Mouse (Mus musculus) hindbrain, embryonic 10.5 days (tissue): ENCODE measurements around the gene Pigh. TPM values are rescaled to one million over a fixed set of nuclear protein-coding genes. Genes with fewer than 3 reads are reported as not detected.

Experiments used
- DNase-seq: peaks from one replicate; pipeline ENCODE4 v3.0.0-alpha.2; 2017; ENCODE audit warnings: low spot score
- H3K27ac ChIP-seq: fragments of 300-500 bp; sonication (generic); 2 replicates; pipeline ENCODE4 v1.5.1; 2016; ENCODE audit warnings: mild to moderate bottlenecking, moderate library complexity
- H3K27me3 ChIP-seq: fragments of 300-500 bp; sonication (generic); 2 replicates; pipeline ENCODE4 v1.6.1; 2016; ENCODE audit warnings: mild to moderate bottlenecking; ENCODE audit not compliant: poor library complexity, insufficient read depth, severe bottlenecking
- H3K36me3 ChIP-seq: fragments of 300-500 bp; sonication (generic); 2 replicates; pipeline ENCODE4 v1.6.1; 2016; ENCODE audit warnings: mild to moderate bottlenecking, moderate library complexity
- H3K4me1 ChIP-seq: fragments of 300-500 bp; sonication (generic); replicated peaks from 2 replicates; pipeline ENCODE4 v1.6.1; 2016; ENCODE audit warnings: mild to moderate bottlenecking
- H3K4me3 ChIP-seq: fragments of 300-500 bp; sonication (generic); 2 replicates; pipeline ENCODE4 v1.5.1; 2016; ENCODE audit warnings: mild to moderate bottlenecking, moderate library complexity
- H3K9me3 ChIP-seq: fragments of 300-500 bp; sonication (generic); 2 replicates; pipeline ENCODE4 v1.6.1; 2016; ENCODE audit warnings: mild to moderate bottlenecking, moderate library complexity
- WGBS: fragments of 180-500 bp; shearing (Covaris S2); methylation state at CpG from one replicate; pipeline ENCODE4 v1.1.7; 2016; 5-methylcytosine and 5-hydroxymethylcytosine counted together
- polyA plus RNA-seq: library from polyadenylated mRNA; unstranded; fragments of >200 nt; fragmentation: Nextera tagmentation; extraction: Ambion mirVana; gene quantifications from 2 replicates; pipeline ENCODE4 v1.2.1, GENCODE M21; 2016

Pigh gene
- polyA plus RNA-seq, 1 experiment from 2014 or later, result 28.6 TPM

GRCm38 (mm10) chr12:79060134-79060533 lies 29.3 kb downstream of the Pigh start:
- no peaks in the 10 kb centered on the region for H3K27me3 ChIP-seq
- no peak overlapping the region for H3K27ac ChIP-seq
- H3K36me3 ChIP-seq, result peaks cover 42% of the 10 kb centered on the region
- DNase-seq, result no peak
- H3K4me1 ChIP-seq, result 0 out of 2 replicates have a peak, but pooled peaks cover 4% of the 10 kb centered on the region
- WGBS, result 92% methylated on average over 9 of the region's 9 CpGs
- no peak overlapping the region for H3K4me3 ChIP-seq
- no peaks in the 10 kb centered on the region for H3K9me3 ChIP-seq

DNA sequence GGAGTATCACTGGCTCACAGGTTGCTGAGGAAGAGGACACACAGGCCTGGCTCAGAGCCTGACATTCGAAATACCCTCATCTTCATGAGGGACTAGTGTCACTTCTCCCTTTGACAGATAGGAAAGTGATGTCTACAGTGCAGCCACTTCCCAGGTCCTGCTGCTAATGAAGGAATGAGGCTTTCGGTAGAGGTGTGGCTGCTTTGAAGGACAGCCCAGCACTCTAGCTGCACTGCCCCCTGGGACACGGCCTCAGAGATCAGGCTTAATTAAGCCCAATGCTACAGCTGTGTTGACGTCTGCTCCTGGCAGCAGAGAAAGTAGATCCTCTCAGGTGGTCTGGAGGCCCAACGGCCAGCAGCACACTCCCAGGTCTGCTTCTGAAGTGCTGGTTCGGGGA lies 29.9 kb downstream of the Pigh start:
- Histone ChIP-seq H3K27me3 (no peaks in the 10 kb centered on the region), H3K4me1 (0 out of 2 replicates have a peak, but pooled peaks cover 4% of the 10 kb centered on the region), H3K36me3 (peaks cover 45% of the 10 kb centered on the region), H3K4me3 (no peak overlapping the region), H3K27ac (no peak overlapping the region), H3K9me3 (no peaks in the 10 kb centered on the region)
- 74% methylated on average over 6 of the region's 6 CpGs for WGBS
- DNase-seq, result no peak

DNA sequence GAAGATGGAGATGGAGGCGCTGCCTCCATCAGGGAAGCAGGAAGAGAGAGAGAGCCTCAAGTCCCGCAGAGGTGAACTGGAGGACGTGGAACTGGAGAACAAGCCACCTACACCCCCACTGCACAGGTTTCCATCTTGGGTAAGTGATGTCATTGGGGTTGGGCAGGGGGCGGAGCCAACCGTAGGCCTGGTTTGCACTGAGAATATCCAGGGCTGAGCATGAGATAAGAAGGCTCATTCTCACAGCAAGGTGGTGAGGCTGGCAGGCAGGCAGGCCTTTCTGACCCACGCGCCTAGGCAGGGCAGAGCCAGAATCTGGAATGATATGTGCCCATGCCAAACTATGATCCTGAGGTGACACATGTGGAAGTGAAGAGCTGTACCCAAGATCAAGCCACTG lies 34.2 kb downstream of the Pigh start:
- no peaks in the 10 kb centered on the region for H3K27me3 ChIP-seq
- WGBS, result 89% methylated on average over 7 of the region's 7 CpGs
- peaks cover 56% of the 10 kb centered on the region for H3K36me3 ChIP-seq
- no peaks in the 10 kb centered on the region for H3K9me3 ChIP-seq
- H3K4me3 ChIP-seq, result no peak overlapping the region
- H3K27ac ChIP-seq, result no peak overlapping the region
- no peaks in the 10 kb centered on the region for H3K4me1 ChIP-seq
- no peak for DNase-seq

- Histone ChIP-seq H3K36me3 (peaks cover 57% of the 10 kb centered on the region), H3K27me3 (no peaks in the 10 kb centered on the region), H3K4me3 (no peak overlapping the region), H3K9me3 (no peaks in the 10 kb centered on the region), H3K27ac (no peak overlapping the region), H3K4me1 (no peaks in the 10 kb centered on the region)
- 93% methylated on average over 2 of the region's 2 CpGs for WGBS
- DNase-seq, result no peak
These were observed 37.4 kb downstream of the Pigh start for GRCm38 (mm10) chr12:79052073-79052472.

DNA sequence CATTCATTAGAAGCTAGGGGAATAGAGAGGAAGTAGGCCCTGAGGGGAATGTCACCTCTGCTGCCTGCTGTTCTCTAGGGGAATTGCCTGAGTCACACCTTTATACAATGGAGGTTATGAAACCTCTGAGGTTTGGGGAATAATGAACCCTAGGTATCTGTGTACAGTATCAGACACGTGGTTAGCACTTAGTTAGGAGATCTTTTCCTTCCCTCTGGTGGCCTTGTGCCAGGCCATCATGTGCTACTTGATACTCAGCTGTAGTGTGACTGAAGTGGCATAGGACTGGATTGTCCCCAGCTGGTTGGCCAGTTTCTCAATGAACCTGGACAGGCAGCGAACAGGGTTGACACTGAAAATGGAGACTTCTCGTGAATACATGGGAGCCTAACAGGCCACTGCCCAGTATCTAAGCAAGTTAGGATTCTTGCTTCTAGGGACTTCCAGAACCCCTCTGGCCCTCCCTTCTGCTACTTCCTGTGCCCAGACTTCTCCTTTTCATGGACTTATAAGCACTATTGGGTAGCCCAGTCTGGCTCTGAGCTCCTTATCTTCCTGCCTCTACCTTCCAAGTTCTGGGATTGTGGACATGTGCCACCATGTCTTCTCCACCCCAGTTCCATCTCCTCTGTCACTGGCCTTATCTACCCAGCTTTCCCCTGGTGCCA lies 38.8 kb downstream of the Pigh start:
- Histone ChIP-seq H3K4me3 (no peak overlapping the region), H3K27ac (no peak overlapping the region), H3K27me3 (no peaks in the 10 kb centered on the region), H3K36me3 (peaks cover 55% of the 10 kb centered on the region), H3K9me3 (no peaks in the 10 kb centered on the region), H3K4me1 (no peaks in the 10 kb centered on the region)
- DNase-seq, result no peak
- 85% methylated on average over 3 of the region's 3 CpGs for WGBS

DNA sequence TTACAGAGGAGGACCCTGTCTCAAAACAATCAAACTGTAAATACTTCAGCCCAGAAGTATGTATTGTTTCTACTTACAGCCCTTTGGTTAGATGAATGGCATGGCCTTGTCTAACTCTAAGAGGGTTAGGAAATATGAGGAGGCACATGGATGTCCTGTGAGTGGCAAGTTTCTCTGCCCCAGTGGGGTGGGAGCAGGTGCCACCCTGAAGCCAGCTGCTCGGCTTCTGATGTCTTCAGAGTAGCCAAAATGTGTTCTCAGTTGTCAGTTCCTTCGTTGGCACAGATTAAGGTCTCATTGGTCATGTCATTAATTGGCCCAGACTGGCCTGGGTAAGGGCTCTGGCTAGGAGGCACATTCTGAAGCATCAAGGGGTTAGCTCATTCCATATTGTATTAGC lies 39.6 kb downstream of the Pigh start:
- peaks cover 56% of the 10 kb centered on the region for H3K36me3 ChIP-seq
- H3K27ac ChIP-seq, result no peak overlapping the region
- WGBS, result 80% methylated on average over 2 of the region's 2 CpGs
- no peaks in the 10 kb centered on the region for H3K9me3 ChIP-seq
- H3K4me3 ChIP-seq, result no peak overlapping the region
- DNase-seq, result no peak
- H3K4me1 ChIP-seq, result no peaks in the 10 kb centered on the region
- H3K27me3 ChIP-seq, result no peaks in the 10 kb centered on the region

DNA sequence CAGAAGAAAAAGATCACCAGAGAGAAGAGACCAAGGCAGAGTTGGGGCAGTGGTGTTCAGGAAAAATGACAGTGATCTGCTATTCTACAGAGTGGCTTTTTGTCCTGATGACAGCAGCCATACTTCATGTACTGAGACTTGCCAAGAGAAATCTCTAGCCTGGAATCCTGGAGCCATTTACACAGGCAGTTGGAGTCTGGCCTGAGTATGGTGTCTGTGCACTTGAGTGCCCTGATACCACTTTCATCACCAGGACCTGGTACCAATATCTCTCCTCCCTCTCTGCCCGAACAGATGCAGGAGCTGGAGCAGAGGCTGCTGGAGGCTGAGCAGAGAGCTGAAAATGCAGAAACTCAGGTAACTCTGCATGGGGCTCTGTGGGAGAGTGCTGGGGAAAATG lies 40.6 kb downstream of the Pigh start:
- Histone ChIP-seq H3K27ac (no peak overlapping the region), H3K27me3 (no peaks in the 10 kb centered on the region), H3K4me1 (no peaks in the 10 kb centered on the region), H3K4me3 (no peak overlapping the region), H3K36me3 (peaks cover 51% of the 10 kb centered on the region), H3K9me3 (no peaks in the 10 kb centered on the region)
- 83% methylated on average over 1 of the region's 1 CpGs for WGBS
- no peak for DNase-seq

- Histone ChIP-seq H3K4me1 (no peaks in the 10 kb centered on the region), H3K27me3 (no peaks in the 10 kb centered on the region), H3K36me3 (peaks cover 41% of the 10 kb centered on the region), H3K4me3 (no peak overlapping the region), H3K9me3 (no peaks in the 10 kb centered on the region), H3K27ac (no peak overlapping the region)
- 91% methylated on average over 7 of the region's 7 CpGs for WGBS
- DNase-seq, result no peak
These were observed 42.2 kb downstream of the Pigh start for GRCm38 (mm10) chr12:79047203-79047602.

GRCm38 (mm10) chr12:79046171-79046570 lies 43.3 kb downstream of the Pigh start:
- Histone ChIP-seq H3K9me3 (no peaks in the 10 kb centered on the region), H3K36me3 (peaks cover 49% of the 10 kb centered on the region), H3K4me3 (no peak overlapping the region), H3K4me1 (no peaks in the 10 kb centered on the region), H3K27ac (no peak overlapping the region), H3K27me3 (no peaks in the 10 kb centered on the region)
- WGBS, result 86% methylated on average over 6 of the region's 6 CpGs
- no peak for DNase-seq

DNA sequence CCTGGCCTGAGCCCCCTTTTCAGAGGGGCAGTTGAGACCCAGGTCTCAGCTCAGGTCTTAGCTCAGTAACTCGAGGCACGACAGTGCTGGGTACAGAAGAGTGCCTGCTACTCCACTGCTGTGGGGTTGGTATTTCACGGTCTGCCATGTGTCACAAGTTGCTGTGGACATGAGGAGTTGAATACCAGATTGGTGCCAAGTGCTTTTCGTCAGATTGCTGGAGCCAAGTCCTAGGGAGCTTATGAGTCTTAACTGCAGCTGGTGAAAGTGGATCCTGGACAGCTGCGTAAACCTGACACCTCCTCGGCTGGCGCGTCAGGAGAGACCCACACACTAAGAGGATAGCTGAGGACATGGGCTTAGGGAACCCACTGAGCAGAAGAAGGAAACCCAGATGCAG lies 44.8 kb downstream of the Pigh start:
- WGBS, result 78% methylated on average over 8 of the region's 8 CpGs
- Histone ChIP-seq H3K27ac (no peak overlapping the region), H3K4me1 (no peaks in the 10 kb centered on the region), H3K27me3 (no peaks in the 10 kb centered on the region), H3K9me3 (no peaks in the 10 kb centered on the region), H3K4me3 (no peak overlapping the region), H3K36me3 (peaks cover 45% of the 10 kb centered on the region)
- DNase-seq, result no peak

GRCm38 (mm10) chr12:79041436-79041835 lies 48.0 kb downstream of the Pigh start:
- Histone ChIP-seq H3K27ac (no peak overlapping the region), H3K36me3 (peaks cover 40% of the 10 kb centered on the region), H3K9me3 (no peaks in the 10 kb centered on the region), H3K4me1 (no peaks in the 10 kb centered on the region), H3K27me3 (no peaks in the 10 kb centered on the region), H3K4me3 (no peak overlapping the region)
- DNase-seq, result no peak

- Histone ChIP-seq H3K4me3 (no peak overlapping the region), H3K9me3 (no peaks in the 10 kb centered on the region), H3K4me1 (peaks cover 6% of the 10 kb centered on the region), H3K36me3 (peaks cover 33% of the 10 kb centered on the region), H3K27me3 (no peaks in the 10 kb centered on the region), H3K27ac (no peak overlapping the region)
- WGBS, result 88% methylated on average over 11 of the region's 11 CpGs
- no peak for DNase-seq
These were observed 49.1 kb downstream of the Pigh start for GRCm38 (mm10) chr12:79040201-79040827.

- Histone ChIP-seq H3K27ac (no peak overlapping the region), H3K9me3 (no peaks in the 10 kb centered on the region), H3K4me3 (no peak overlapping the region), H3K4me1 (peaks cover 13% of the 10 kb centered on the region), H3K36me3 (peaks cover 27% of the 10 kb centered on the region), H3K27me3 (no peaks in the 10 kb centered on the region)
- no peak for DNase-seq
- 63% methylated on average over 8 of the region's 8 CpGs for WGBS
These were observed 49.7 kb downstream of the Pigh start for GRCm38 (mm10) chr12:79039708-79040107.
